Mouse (Mus musculus) urinary bladder, adult 2 months (tissue): ENCODE results near the gene Chrm3. TPM values are rescaled to one million over a fixed set of nuclear protein-coding genes. Genes with fewer than 3 reads are reported as not detected.

Experiments used
- DNase-seq: peaks from one replicate; pipeline ENCODE4 v3.0.0; 2022; ENCODE audit warnings: low spot score
- polyA plus RNA-seq: library from polyadenylated mRNA; depleted of rRNA; stranded (reverse); fragments of >200 nt; gene quantifications from 2 replicates; pipeline ENCODE4 v1.2.3, GENCODE M21; 2012

Chrm3 gene
- polyA plus RNA-seq, 1 experiment: 25.5 TPM

GRCm38 (mm10) chr13:9993571-9993970 is 367.1 kb downstream of the Chrm3 start:
- DNase-seq: no peak

- no peak for DNase-seq
Observed at GRCm38 (mm10) chr13:9992640-9993039, 368.0 kb downstream of the Chrm3 start.

- no peak for DNase-seq
Observed at GRCm38 (mm10) chr13:9985648-9986047, 375.0 kb downstream of the Chrm3 start.

GRCm38 (mm10) chr13:9983293-9983692 is 377.4 kb downstream of the Chrm3 start:
- no peak for DNase-seq

- DNase-seq: no peak
Observed at GRCm38 (mm10) chr13:9977699-9978098, 382.9 kb downstream of the Chrm3 start.

- no peak for DNase-seq
Observed at GRCm38 (mm10) chr13:9973742-9974321, 386.8 kb downstream of the Chrm3 start.

- no peak for DNase-seq
Observed at GRCm38 (mm10) chr13:9971845-9972244, 388.8 kb downstream of the Chrm3 start.

- DNase-seq: no peak
Observed at GRCm38 (mm10) chr13:9952619-9953018, 408.0 kb downstream of the Chrm3 start.

GRCm38 (mm10) chr13:9951376-9951775 is 409.3 kb downstream of the Chrm3 start:
- DNase-seq: no peak

- no peak for DNase-seq
Observed at GRCm38 (mm10) chr13:9949091-9949490, 411.6 kb downstream of the Chrm3 start.

- no peak for DNase-seq
Observed at GRCm38 (mm10) chr13:9940186-9940585, 420.5 kb downstream of the Chrm3 start.

GRCm38 (mm10) chr13:9938798-9939485 is 421.7 kb downstream of the Chrm3 start:
- DNase-seq: no peak

GRCm38 (mm10) chr13:9932714-9933113 is 427.9 kb downstream of the Chrm3 start:
- DNase-seq: no peak

GRCm38 (mm10) chr13:9930606-9931005 is 430.0 kb downstream of the Chrm3 start:
- DNase-seq: no peak

- no peak for DNase-seq
Observed at GRCm38 (mm10) chr13:9929978-9930377, 430.7 kb downstream of the Chrm3 start.

- DNase-seq: no peak
Observed at GRCm38 (mm10) chr13:9921150-9921549, 439.5 kb downstream of the Chrm3 start.

- no peak for DNase-seq
Observed at GRCm38 (mm10) chr13:9912697-9913096, 447.9 kb downstream of the Chrm3 start.

GRCm38 (mm10) chr13:9908707-9909106 is 451.9 kb downstream of the Chrm3 start:
- no peak for DNase-seq

- DNase-seq: no peak
Observed at GRCm38 (mm10) chr13:9907202-9907601, 453.4 kb downstream of the Chrm3 start.

- DNase-seq: no peak
Observed at GRCm38 (mm10) chr13:9904455-9904854, 456.2 kb downstream of the Chrm3 start.

- DNase-seq: no peak
Observed at GRCm38 (mm10) chr13:9900653-9901385, 459.8 kb downstream of the Chrm3 start.

- DNase-seq: no peak
Observed at GRCm38 (mm10) chr13:9898664-9899369, 461.8 kb downstream of the Chrm3 start.
